Mouse (Mus musculus): Measurements from ENCODE around the gene Acvr1c.

GRCm38 (mm10) chr2:58324118-58324901, 33.4 kb downstream of the Acvr1c start:
- TF ChIP-seq CTCF (IDR thresholded peaks at IDR 0.05; ENCODE audit: low read depth): peak; percentile 64
- TF ChIP-seq EP300 (optimal IDR thresholded peaks at IDR 0.05): no peak
